Mouse (Mus musculus) B cell, adult 2 months (primary cell): ENCODE results near the gene Rabgap1l.
A peak's percentile ranks its signal among the peaks of the same experiment; 100 is the strongest.

Experiments
- DNase-seq, 2 experiments: peaks; one replicate each; pipeline ENCODE4 v3.0.0; 2022

Gene Rabgap1l

GRCm38 (mm10) chr1:160275248-160275647 lies 517.8 kb downstream of the Rabgap1l start:
- DNase-seq = no peak

GRCm38 (mm10) chr1:160273133-160273743 lies 519.8 kb downstream of the Rabgap1l start:
- DNase-seq = no peak

- no peak for DNase-seq
These were observed 521.6 kb downstream of the Rabgap1l start for GRCm38 (mm10) chr1:160271282-160271967.

GRCm38 (mm10) chr1:160268322-160268721 lies 524.7 kb downstream of the Rabgap1l start:
- DNase-seq = peak; percentile 49 to 57

GRCm38 (mm10) chr1:160263630-160264346 lies 529.2 kb downstream of the Rabgap1l start:
- no peak for DNase-seq

- no peak for DNase-seq
These were observed 530.0 kb downstream of the Rabgap1l start for GRCm38 (mm10) chr1:160263053-160263452.

GRCm38 (mm10) chr1:160262415-160262814 lies 530.6 kb downstream of the Rabgap1l start:
- no peak for DNase-seq

GRCm38 (mm10) chr1:160261849-160262248 lies 531.2 kb downstream of the Rabgap1l start:
- DNase-seq = no peak

GRCm38 (mm10) chr1:160260605-160261004 lies 532.4 kb downstream of the Rabgap1l start:
- DNase-seq = no peak

- no peak for DNase-seq
These were observed 533.1 kb downstream of the Rabgap1l start for GRCm38 (mm10) chr1:160259884-160260283.

GRCm38 (mm10) chr1:160253108-160253507 lies 539.9 kb downstream of the Rabgap1l start:
- DNase-seq = peak in 1 of 2 experiments; percentile 23

GRCm38 (mm10) chr1:160251388-160252007 lies 541.5 kb downstream of the Rabgap1l start:
- DNase-seq = no peak

GRCm38 (mm10) chr1:160250782-160251181 lies 542.2 kb downstream of the Rabgap1l start:
- no peak for DNase-seq

GRCm38 (mm10) chr1:160249786-160250185 lies 543.2 kb downstream of the Rabgap1l start:
- no peak for DNase-seq

- peak; percentile 70 to 73 for DNase-seq
These were observed 545.5 kb downstream of the Rabgap1l start for GRCm38 (mm10) chr1:160247473-160247872.

- DNase-seq = peak; percentile 57 to 62
These were observed 546.2 kb downstream of the Rabgap1l start for GRCm38 (mm10) chr1:160246844-160247243.

- DNase-seq = peak; percentile 60 to 71
These were observed 547.1 kb downstream of the Rabgap1l start for GRCm38 (mm10) chr1:160245954-160246353.

GRCm38 (mm10) chr1:160244689-160245088 lies 548.3 kb downstream of the Rabgap1l start:
- peak in 1 of 2 experiments; percentile 16 for DNase-seq

- no peak for DNase-seq
These were observed 552.9 kb downstream of the Rabgap1l start for GRCm38 (mm10) chr1:160240091-160240490.

GRCm38 (mm10) chr1:160238852-160239443 lies 554.1 kb downstream of the Rabgap1l start:
- DNase-seq = no peak

GRCm38 (mm10) chr1:160237981-160238380 lies 555.0 kb downstream of the Rabgap1l start:
- DNase-seq = no peak

GRCm38 (mm10) chr1:160233921-160234320 lies 559.1 kb downstream of the Rabgap1l start:
- DNase-seq = peak; percentile 84 to 88

- no peak for DNase-seq
These were observed 560.9 kb downstream of the Rabgap1l start for GRCm38 (mm10) chr1:160232113-160232512.
